7 mouse cellular contexts compared by ENCODE assay signal in the genomic region with DNA sequence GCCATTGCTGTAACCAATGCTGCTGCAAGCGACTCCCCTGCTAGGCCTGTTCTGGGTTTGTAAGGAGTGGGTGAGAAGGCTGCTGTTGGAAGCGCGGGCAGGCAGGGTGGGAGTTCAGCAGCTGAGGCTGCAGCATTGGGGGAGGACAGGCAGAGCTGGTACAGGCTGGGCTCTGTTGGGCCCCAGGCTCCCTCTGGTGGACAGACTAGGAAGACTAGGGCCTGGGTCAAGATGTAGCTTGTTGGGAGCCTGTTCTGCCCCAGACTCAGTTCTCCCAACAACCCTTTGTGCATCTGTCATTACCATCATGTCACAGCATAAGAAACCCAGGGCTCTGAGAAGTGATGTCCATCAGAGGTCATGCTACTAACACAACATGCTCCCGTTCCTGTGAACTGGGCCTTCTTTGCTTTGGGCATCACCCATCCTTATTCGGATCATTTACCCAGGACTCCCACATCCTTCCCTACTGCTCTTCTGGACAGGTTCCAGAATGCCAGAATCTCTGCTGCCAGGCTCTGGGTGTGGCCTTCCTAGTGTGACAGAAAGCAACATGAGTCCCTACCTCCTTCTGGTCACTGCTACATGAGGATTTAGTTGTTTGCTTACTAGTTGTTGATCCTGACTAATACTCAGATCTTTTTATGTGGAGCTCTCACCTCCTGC. TPM values are rescaled to one million over a fixed set of nuclear protein-coding genes. Genes with fewer than 3 reads are reported as not detected.
A peak's percentile ranks its signal among the peaks of the same experiment; 100 is the strongest.
DNase-seq lines count a peak whose midpoint lies in the region; ATAC-seq lines count a peak whose summit lies in the region.

No protein-coding gene starts in this region.

- DNase-seq in ZHBTc4 (ENCODE audit: low read depth, low spot score): peak; percentile 63
- peak; percentile 42 to 66 for DNase-seq in cerebellum, postnatal 4 days (ENCODE audit: low spot score in 2 of 2)
- DNase-seq in gastrocnemius, adult 18-20 months (ENCODE audit: low spot score): peak; percentile 38
- DNase-seq in left cerebral cortex, postnatal 10 days (ENCODE audit: extremely low spot score in 1 of 2, low spot score in 2 of 2): peak; percentile 61 to 77
- peak; percentile 55 to 65 for DNase-seq in right cerebral cortex, postnatal 36 days (ENCODE audit: low spot score in 2 of 2)

- peak; percentile 43 for ATAC-seq in inflammation-experienced regulatory T-cells, adult 6 months
- ATAC-seq in megakaryocyte-erythroid progenitor cell, adult 5-6 weeks (replicated peaks; ENCODE audit: low FRiP score, low TSS enrichment, poor library complexity, severe bottlenecking): peak; percentile 93

- intact Hi-C loops in left cerebral cortex, postnatal 10 days (cut with DNase I): loop anchor here (5.0 to 10.0 kb wide), 3 partner anchors 100 to 203 kb away; a partner anchor contains a TSS

RNA-seq across cellular contexts. Expression of a gene that starts 3.5 kb away (rescaled TPM):
- 10 to 100 TPM; 19.3 to 25.3 TPM for total RNA-seq in gastrocnemius, adult 18-20 months (2021)
- polyA plus RNA-seq in inflammation-experienced regulatory T-cells, adult 6 months (2017; shearing (Covaris generic)): under 1 TPM in 2 of 3 experiments, not detected in 1; 0.35 to 0.36 TPM
- 100 to 1,000 TPM; 105 to 110 TPM for total RNA-seq in left cerebral cortex, postnatal 10 days (2021)
- total RNA-seq in megakaryocyte-erythroid progenitor cell, adult 5-6 weeks (2014; fragmentation: Nextera tagmentation): 0.62 and 1.6 TPM in 2 replicates
- total RNA-seq in megakaryocyte-erythroid progenitor cell, adult 5-6 weeks (2017): 1.6 and 2.2 TPM in 2 replicates

Comparison
In these comparisons a context has a peak if more than half of its experiments do, and no peak if none do; other contexts are left out.
1. Peak in every context shown above with its lines: DNase-seq and ATAC-seq.
2. RNA of a gene that starts 3.5 kb away (total RNA-seq): 105 to 110 TPM in left cerebral cortex, postnatal 10 days and 19.3 to 25.3 TPM in gastrocnemius, adult 18-20 months; 0.62 to 2.2 TPM in megakaryocyte-erythroid progenitor cell, adult 5-6 weeks; every median in the first group is over 4 times any median in the second.